Mouse (Mus musculus) heart, embryonic 12.5 days (tissue): ENCODE measurements around the gene Snx3. TPM values are rescaled to one million over a fixed set of nuclear protein-coding genes. Genes with fewer than 3 reads are reported as not detected.

Experiments used
- ATAC-seq: fragments of 200-750 bp; cut with Nextera tagmentation; 2 replicates; pipeline ENCODE4 v1.8.0; 2017; ENCODE audit warnings: moderate TSS enrichment, moderate library complexity; ENCODE audit not compliant: insufficient number of reproducible peaks, low FRiP score
- H3K27ac ChIP-seq: fragments of 300-500 bp; sonication (generic); 2 replicates; pipeline ENCODE4 v1.5.1; 2016; ENCODE audit warnings: mild to moderate bottlenecking, moderate library complexity; ENCODE audit not compliant: poor library complexity, severe bottlenecking
- H3K27me3 ChIP-seq: fragments of 300-500 bp; sonication (generic); replicated peaks from 2 replicates; pipeline ENCODE4 v1.6.1; 2016; ENCODE audit warnings: mild to moderate bottlenecking, moderate library complexity
- H3K36me3 ChIP-seq: fragments of 300-500 bp; sonication (generic); 2 replicates; pipeline ENCODE4 v1.6.1; 2016; ENCODE audit warnings: mild to moderate bottlenecking, moderate library complexity
- H3K4me1 ChIP-seq: fragments of 300-500 bp; sonication (generic); replicated peaks from 2 replicates; pipeline ENCODE4 v1.6.1; 2016; ENCODE audit warnings: mild to moderate bottlenecking
- H3K4me2 ChIP-seq: fragments of 300-500 bp; sonication (generic); 2 replicates; pipeline ENCODE4 v1.6.1; 2016; ENCODE audit warnings: mild to moderate bottlenecking, moderate library complexity
- H3K4me3 ChIP-seq: fragments of 300-500 bp; sonication (generic); 2 replicates; pipeline ENCODE4 v1.5.1; 2016; ENCODE audit warnings: mild to moderate bottlenecking
- H3K9ac ChIP-seq: fragments of 300-500 bp; sonication (generic); 2 replicates; pipeline ENCODE4 v1.6.1; 2016; ENCODE audit warnings: mild to moderate bottlenecking, moderate library complexity
- H3K9me3 ChIP-seq: fragments of 300-500 bp; sonication (generic); replicated peaks from 2 replicates; pipeline ENCODE4 v1.6.1; 2016; ENCODE audit warnings: mild to moderate bottlenecking, moderate library complexity
- WGBS: fragments of 180-500 bp; shearing (Covaris S2); methylation state at CpG from one replicate; pipeline ENCODE4 v1.1.7; 2016; 5-methylcytosine and 5-hydroxymethylcytosine counted together
- polyA plus RNA-seq: library from polyadenylated mRNA; unstranded; fragments of >200 nt; fragmentation: Nextera tagmentation; extraction: Ambion mirVana; gene quantifications from 2 replicates; pipeline ENCODE4 v1.2.1, GENCODE M21; 2016

Snx3 gene
- polyA plus RNA-seq, 1 experiment from 2014 or later: 353 TPM

GRCm38 (mm10) chr10:42478341-42478720 lies 23.5 kb upstream of the Snx3 start, which contains the start of gene Afg1l:
Gene Afg1l (minus strand): TSS chr10:42478565.
- 0 out of 2 replicates have a peak, but pooled peaks cover 3% of the 10 kb centered on the region for H3K36me3 ChIP-seq
- ATAC-seq: peak; percentile 96
- peaks cover 8% of the 10 kb centered on the region for H3K4me1 ChIP-seq
- peak within 1 kb of the TSS; percentile 96 for H3K27ac ChIP-seq
- peak within 1 kb of the TSS; percentile 87 for H3K9ac ChIP-seq
- H3K9me3 ChIP-seq: 0 out of 2 replicates have a peak, but pooled peaks cover under 1% of the 10 kb centered on the region
- peak within 1 kb of the TSS; percentile 90 for H3K4me2 ChIP-seq
- no peaks in the 10 kb centered on the region for H3K27me3 ChIP-seq
- peak within 1 kb of the TSS; percentile 66 for H3K4me3 ChIP-seq
- WGBS: under 1% methylated on average over 29 of the region's 29 CpGs

GRCm38 (mm10) chr10:42480719-42481118 lies 21.1 kb upstream of the Snx3 start:
- no peak overlapping the region for H3K9ac ChIP-seq
- no peak overlapping the region for H3K27ac ChIP-seq
- H3K4me3 ChIP-seq: no peak overlapping the region
- no peaks in the 10 kb centered on the region for H3K36me3 ChIP-seq
- no peaks in the 10 kb centered on the region for H3K9me3 ChIP-seq
- H3K4me2 ChIP-seq: no peak overlapping the region
- no peaks in the 10 kb centered on the region for H3K27me3 ChIP-seq
- peaks cover 8% of the 10 kb centered on the region for H3K4me1 ChIP-seq
- WGBS: 61% methylated on average over 4 of the region's 4 CpGs
- no peak for ATAC-seq

GRCm38 (mm10) chr10:42488606-42489296 lies 13.1 kb upstream of the Snx3 start:
- Histone ChIP-seq H3K9ac (no peak overlapping the region), H3K9me3 (no peaks in the 10 kb centered on the region), H3K4me1 (peaks cover 23% of the 10 kb centered on the region), H3K27ac (no peak overlapping the region), H3K27me3 (no peaks in the 10 kb centered on the region), H3K36me3 (no peaks in the 10 kb centered on the region), H3K4me3 (no peak overlapping the region), H3K4me2 (no peak overlapping the region)
- 27% methylated on average over 8 of the region's 8 CpGs for WGBS
- no peak for ATAC-seq

GRCm38 (mm10) chr10:42491158-42491557 lies 10.7 kb upstream of the Snx3 start:
- WGBS: 15% methylated on average over 1 of the region's 1 CpGs

GRCm38 (mm10) chr10:42492027-42492771 lies 9.6 kb upstream of the Snx3 start:
- WGBS: 85% methylated on average over 10 of the region's 10 CpGs
- no peak overlapping the region for H3K27ac ChIP-seq

More at GRCm38 (mm10) chr10:42491158-42491557, 10.7 kb upstream of the Snx3 start:
- peak overlapping the region; percentile 76 for H3K27ac ChIP-seq
- H3K4me1 ChIP-seq: peaks cover 23% of the 10 kb centered on the region
- H3K4me3 ChIP-seq: no peak overlapping the region
- H3K9me3 ChIP-seq: no peaks in the 10 kb centered on the region
- no peaks in the 10 kb centered on the region for H3K36me3 ChIP-seq
- no peak overlapping the region for H3K9ac ChIP-seq
- no peak overlapping the region for H3K4me2 ChIP-seq
- ATAC-seq: no peak
- no peaks in the 10 kb centered on the region for H3K27me3 ChIP-seq

GRCm38 (mm10) chr10:42493000-42493399 lies 8.8 kb upstream of the Snx3 start:
- H3K36me3 ChIP-seq: no peaks in the 10 kb centered on the region
- no peaks in the 10 kb centered on the region for H3K27me3 ChIP-seq
- 49% methylated on average over 4 of the region's 4 CpGs for WGBS
- no peak for ATAC-seq
- H3K27ac ChIP-seq: no peak overlapping the region
- no peak overlapping the region for H3K4me3 ChIP-seq
- no peaks in the 10 kb centered on the region for H3K9me3 ChIP-seq
- no peak overlapping the region for H3K4me2 ChIP-seq
- H3K9ac ChIP-seq: no peak overlapping the region
- H3K4me1 ChIP-seq: peaks cover 23% of the 10 kb centered on the region

More at GRCm38 (mm10) chr10:42492027-42492771, 9.6 kb upstream of the Snx3 start:
- H3K9ac ChIP-seq: no peak overlapping the region
- H3K4me1 ChIP-seq: peaks cover 23% of the 10 kb centered on the region
- no peak overlapping the region for H3K4me2 ChIP-seq
- H3K9me3 ChIP-seq: no peaks in the 10 kb centered on the region
- no peaks in the 10 kb centered on the region for H3K36me3 ChIP-seq
- H3K4me3 ChIP-seq: no peak overlapping the region
- no peak for ATAC-seq
- H3K27me3 ChIP-seq: no peaks in the 10 kb centered on the region

GRCm38 (mm10) chr10:42500611-42501010 lies 1.2 kb upstream of the Snx3 start:
- Histone ChIP-seq H3K9ac (no peak overlapping the region), H3K27me3 (no peaks in the 10 kb centered on the region), H3K36me3 (0 out of 2 replicates have a peak, but pooled peaks cover 2% of the 10 kb centered on the region), H3K9me3 (peaks cover 2% of the 10 kb centered on the region; the same call in 1 of the 2 replicates), H3K4me1 (peaks cover 9% of the 10 kb centered on the region; the same call in 1 of the 2 replicates), H3K4me2 (no peak overlapping the region), H3K27ac (peak overlapping the region; percentile 99), H3K4me3 (no peak overlapping the region)
- no peak for ATAC-seq
- 87% methylated on average over 8 of the region's 8 CpGs for WGBS

GRCm38 (mm10) chr10:42501161-42501560 lies 669 bp upstream of the Snx3 start:
- no peak for ATAC-seq
- peaks cover 2% of the 10 kb centered on the region; the same call in 1 of the 2 replicates for H3K9me3 ChIP-seq
- H3K4me3 ChIP-seq: peak overlapping the region; percentile 98
- H3K9ac ChIP-seq: no peak overlapping the region; the same call in 1 of the 2 replicates
- H3K4me2 ChIP-seq: peak overlapping the region; percentile 80
- H3K4me1 ChIP-seq: peaks cover 9% of the 10 kb centered on the region; the same call in 1 of the 2 replicates
- 0 out of 2 replicates have a peak, but pooled peaks cover 2% of the 10 kb centered on the region for H3K36me3 ChIP-seq
- no peaks in the 10 kb centered on the region for H3K27me3 ChIP-seq
- peak overlapping the region; percentile 99 for H3K27ac ChIP-seq
- WGBS: 71% methylated on average over 5 of the region's 5 CpGs

- under 1% methylated on average over 54 of the region's 55 CpGs for WGBS
- Histone ChIP-seq H3K9me3 (peaks cover 2% of the 10 kb centered on the region; the same call in 1 of the 2 replicates), H3K36me3 (peaks cover 6% of the 10 kb centered on the region; the same call in 1 of the 2 replicates), H3K4me1 (peaks cover 14% of the 10 kb centered on the region; the same call in 1 of the 2 replicates), H3K27me3 (no peaks in the 10 kb centered on the region), H3K4me3 (peak overlapping the region; percentile 98), H3K27ac (peak overlapping the region; percentile 99), H3K4me2 (peak overlapping the region; percentile 80), H3K9ac (peak overlapping the region; percentile 98)
- ATAC-seq: peak; percentile 65
Measured at GRCm38 (mm10) chr10:42502349-42503111, 700 bp downstream of the Snx3 start.

- Histone ChIP-seq H3K4me1 (peaks cover 27% of the 10 kb centered on the region), H3K36me3 (peaks cover 18% of the 10 kb centered on the region), H3K4me3 (no peak overlapping the region; the same call in 1 of the 2 replicates), H3K4me2 (no peak overlapping the region), H3K27me3 (no peaks in the 10 kb centered on the region), H3K27ac (no peak overlapping the region), H3K9ac (no peak overlapping the region), H3K9me3 (no peaks in the 10 kb centered on the region)
- ATAC-seq: no peak
- WGBS: 75% methylated on average over 10 of the region's 10 CpGs
Measured at GRCm38 (mm10) chr10:42504096-42504710, 2.4 kb downstream of the Snx3 start.
